Mouse (Mus musculus) liver, adult 2 months (tissue): ENCODE results near the gene Cdh13.

Experiments used
- CTCF ChIP-seq: fragments of 200-500 bp; IDR thresholded peaks from 2 replicates; pipeline ENCODE4 v1.5.1; 2011; ENCODE audit warnings: low read depth, low read length, control low read depth
- POLR2A ChIP-seq: fragments of 200-500 bp; IDR thresholded peaks from 2 replicates; pipeline ENCODE4 v1.6.1; 2011; ENCODE audit warnings: low read length, control low read depth; ENCODE audit not compliant: insufficient read depth; ENCODE audit errors: extremely low read depth

DNA sequence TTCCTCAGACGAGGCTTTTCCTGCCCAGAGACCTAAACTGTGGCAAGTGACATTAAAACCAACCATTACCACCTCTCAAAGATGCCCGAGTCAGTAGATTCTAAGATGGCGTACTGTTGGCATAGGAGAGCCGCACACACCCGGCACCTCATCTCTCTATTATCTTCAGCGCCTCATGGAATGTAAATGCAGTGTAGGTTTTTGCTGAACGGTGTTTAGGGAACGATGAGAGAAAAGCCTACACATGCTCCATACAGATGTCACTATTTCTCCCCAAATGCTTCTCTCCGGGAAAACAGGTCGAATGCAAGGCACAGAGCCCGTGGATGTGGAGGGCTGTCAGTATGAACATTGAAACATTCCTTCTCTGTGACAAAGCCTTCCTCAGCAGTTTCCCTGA lies 737.9 kb downstream of the Cdh13 start:
- TF ChIP-seq CTCF (no peak), POLR2A (no peak)
